Mouse (Mus musculus): ENCODE results near the gene Cops7a. TPM values are rescaled to one million over a fixed set of nuclear protein-coding genes. Genes with fewer than 3 reads are reported as not detected.

The Cops7a gene
- polyA plus RNA-seq, 1 experiment from 2014 or later = 94.4 TPM

GRCm38 (mm10) chr6:124916695-124917517 is 48.4 kb downstream of the Cops7a start:
- ATAC-seq = peak; percentile 66
- H3K4me1 ChIP-seq (replicated peaks; ENCODE audit: control insufficient read depth, insufficient read depth, low read length) = peaks cover 54% of the 10 kb centered on the region

DNA sequence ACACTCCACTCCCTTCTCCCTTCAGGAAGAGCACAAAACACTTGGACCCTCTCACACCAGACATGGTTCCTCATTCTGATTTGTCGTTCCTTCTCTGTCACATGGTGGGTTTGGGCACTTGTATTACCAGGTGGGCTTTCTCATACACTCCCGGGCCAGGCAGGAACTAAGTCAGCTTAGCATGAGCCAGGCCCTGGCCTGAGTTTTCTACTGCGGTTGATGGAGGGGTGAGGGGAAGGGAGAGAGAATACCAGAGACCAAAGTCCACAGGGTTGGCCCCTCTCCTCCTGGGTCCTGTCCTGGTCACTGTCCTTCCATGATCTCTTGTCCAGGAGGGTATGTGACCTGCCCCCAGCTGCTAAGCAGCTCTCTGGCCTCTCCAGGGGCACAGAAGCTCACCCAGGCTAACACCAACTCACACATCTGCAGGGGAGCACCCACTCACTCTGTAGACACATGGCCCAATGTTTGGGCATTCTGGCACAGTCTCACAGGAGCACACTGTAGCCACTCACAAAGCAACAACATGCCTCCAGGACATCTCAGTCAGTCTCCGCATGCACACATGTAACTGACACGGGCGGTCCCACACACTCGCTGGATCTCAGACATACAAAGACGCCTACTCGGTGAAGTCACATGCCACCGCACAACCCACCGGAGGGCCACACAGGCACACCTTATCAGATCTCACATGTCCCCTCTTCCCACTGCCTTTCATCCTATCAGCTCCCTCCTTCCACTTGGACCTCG is 49.2 kb downstream of the Cops7a start:
- no peaks in the 10 kb centered on the region for H3K27me3 ChIP-seq (replicated peaks; ENCODE audit: control insufficient read depth, insufficient read depth, low read length)
- H3K9ac ChIP-seq (replicated peaks; ENCODE audit: low read depth, low read length) = peak overlapping the region; percentile 99
- no peak for ATAC-seq
- peak overlapping the region; percentile 100 for H3K27ac ChIP-seq (ENCODE audit: low read length)
- H3K9me3 ChIP-seq (ENCODE audit: control insufficient read depth, low read length) = no peaks in the 10 kb centered on the region
- H3K4me3 ChIP-seq (replicated peaks; ENCODE audit: low read length) = peak overlapping the region; percentile 78
- H3K4me1 ChIP-seq (replicated peaks; ENCODE audit: control insufficient read depth, insufficient read depth, low read length) = peaks cover 57% of the 10 kb centered on the region
- H3K36me3 ChIP-seq (ENCODE audit: control insufficient read depth, insufficient read depth) = peaks cover 14% of the 10 kb centered on the region
- 0% methylated on average over 12 of the region's 12 CpGs for WGBS
- H3K4me2 ChIP-seq (ENCODE audit: low read length) = peak overlapping the region; percentile 93

More at GRCm38 (mm10) chr6:124916695-124917517, 48.4 kb downstream of the Cops7a start:
- peaks cover 14% of the 10 kb centered on the region for H3K36me3 ChIP-seq (ENCODE audit: control insufficient read depth, insufficient read depth)
- no peaks in the 10 kb centered on the region for H3K27me3 ChIP-seq (replicated peaks; ENCODE audit: control insufficient read depth, insufficient read depth, low read length)
- H3K4me3 ChIP-seq (replicated peaks; ENCODE audit: low read length) = peak overlapping the region; percentile 78
- H3K4me2 ChIP-seq (ENCODE audit: low read length) = peak overlapping the region; percentile 93
- peak overlapping the region; percentile 100 for H3K27ac ChIP-seq (ENCODE audit: low read length)
- H3K9me3 ChIP-seq (ENCODE audit: control insufficient read depth, low read length) = no peaks in the 10 kb centered on the region
- WGBS = under 1% methylated on average over 46 of the region's 67 CpGs
- H3K9ac ChIP-seq (replicated peaks; ENCODE audit: low read depth, low read length) = peak overlapping the region; percentile 99

DNA sequence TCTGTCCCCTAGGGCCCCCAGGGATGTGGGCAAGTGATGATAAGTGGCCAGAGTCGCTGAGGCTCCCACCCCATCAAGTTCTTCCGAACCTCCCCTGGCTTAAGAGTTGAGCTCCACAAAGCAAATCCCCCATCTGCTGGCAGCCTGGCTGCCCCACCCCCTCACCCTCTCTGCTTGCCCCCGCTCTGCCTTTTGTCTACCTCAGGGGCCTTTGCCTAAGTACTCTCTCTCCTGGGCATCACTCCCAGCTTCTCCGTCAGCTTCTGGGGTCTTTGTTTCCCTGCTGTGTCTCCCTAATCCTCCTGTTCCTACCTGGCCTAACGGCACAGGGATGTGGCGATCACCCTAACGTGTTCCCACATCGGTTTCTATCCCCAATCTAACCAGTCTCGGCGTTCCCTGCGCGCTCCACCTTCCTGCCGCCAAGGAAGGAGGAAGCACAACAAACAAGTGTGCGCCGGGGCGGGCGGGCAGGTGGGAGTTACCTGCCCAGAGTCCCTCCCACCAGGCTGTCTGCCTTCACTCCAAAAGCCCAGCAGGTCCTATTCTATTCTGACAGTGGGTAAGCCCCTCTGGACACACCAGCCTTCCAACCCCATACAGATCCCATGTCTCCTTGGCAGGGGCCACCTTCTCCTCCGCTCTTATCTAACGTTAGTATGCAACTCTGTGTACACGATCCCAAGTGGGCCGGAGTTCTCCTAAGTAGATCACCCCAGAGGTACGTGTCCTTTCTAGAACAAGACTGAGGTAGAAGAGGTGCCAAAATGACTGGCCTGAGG is 50.0 kb downstream of the Cops7a start:
- peaks cover 50% of the 10 kb centered on the region for H3K4me1 ChIP-seq (replicated peaks; ENCODE audit: control insufficient read depth, insufficient read depth, low read length)
- peak overlapping the region; percentile 93 for H3K4me2 ChIP-seq (ENCODE audit: low read length)
- peak overlapping the region; percentile 78 for H3K4me3 ChIP-seq (replicated peaks; ENCODE audit: low read length)
- H3K36me3 ChIP-seq (ENCODE audit: control insufficient read depth, insufficient read depth) = peaks cover 14% of the 10 kb centered on the region
- no peaks in the 10 kb centered on the region for H3K27me3 ChIP-seq (replicated peaks; ENCODE audit: control insufficient read depth, insufficient read depth, low read length)
- no peaks in the 10 kb centered on the region for H3K9me3 ChIP-seq (ENCODE audit: control insufficient read depth, low read length)
- WGBS = 4% methylated on average over 21 of the region's 22 CpGs
- peak overlapping the region; percentile 99 for H3K9ac ChIP-seq (replicated peaks; ENCODE audit: low read depth, low read length)
- no peak for ATAC-seq
- H3K27ac ChIP-seq (ENCODE audit: low read length) = peak overlapping the region; percentile 100

DNA sequence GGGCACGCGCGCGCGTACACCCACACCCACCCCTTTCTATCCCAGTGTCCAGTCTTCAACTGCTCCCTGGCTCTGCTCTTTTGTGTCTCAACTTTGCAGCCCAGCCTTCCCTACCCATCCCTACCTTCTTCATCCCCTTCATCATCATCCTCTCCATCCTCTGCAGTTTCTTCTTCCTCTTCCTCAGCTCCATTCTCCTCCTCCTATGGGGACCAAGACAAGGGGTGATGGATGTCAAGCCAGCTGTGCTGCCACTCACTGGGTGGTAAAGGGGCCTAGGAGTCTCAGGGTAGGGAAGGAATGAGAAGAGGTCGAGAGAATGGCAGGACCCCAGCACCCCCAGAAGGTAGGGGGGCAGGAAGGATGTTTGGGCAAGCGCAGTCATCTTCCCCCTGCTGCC is 50.8 kb downstream of the Cops7a start:
- no peak for ATAC-seq

DNA sequence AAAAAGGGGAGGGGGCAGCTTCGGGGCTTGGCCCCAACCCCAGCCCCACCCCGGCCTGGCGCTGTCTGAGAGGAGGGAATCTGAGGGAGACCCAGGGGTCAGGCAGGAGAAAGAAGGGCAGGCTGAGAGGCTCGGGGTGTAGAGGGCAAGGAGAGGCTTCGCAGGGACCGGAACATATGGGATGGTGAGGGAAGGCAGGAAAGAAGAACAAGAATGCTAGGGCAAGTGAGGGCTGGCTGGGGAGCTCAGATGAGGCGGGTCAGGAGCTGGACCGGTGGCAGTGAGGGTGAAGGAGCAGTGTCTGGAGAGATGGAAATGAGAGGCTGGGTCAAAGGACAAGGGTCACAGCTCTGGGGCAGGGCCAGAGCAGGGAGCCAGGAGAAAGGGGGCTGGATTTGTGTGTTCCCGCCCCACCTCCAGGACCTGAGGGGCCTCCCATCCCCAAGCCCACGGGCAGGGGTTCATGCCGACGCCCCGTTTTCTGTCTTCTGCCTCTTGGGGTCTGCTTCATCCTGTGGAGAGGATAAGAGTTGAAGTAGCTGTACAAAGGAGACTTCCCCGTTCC is 51.5 kb downstream of the Cops7a start:
- Histone ChIP-seq H3K36me3 (ENCODE audit: control insufficient read depth, insufficient read depth) (peaks cover 14% of the 10 kb centered on the region), H3K4me2 (ENCODE audit: low read length) (no peak overlapping the region), H3K27ac (ENCODE audit: low read length) (0 out of 2 replicates have a peak overlapping the region, but pooled peaks have one; percentile 9), H3K4me1 (replicated peaks; ENCODE audit: control insufficient read depth, insufficient read depth, low read length) (peaks cover 44% of the 10 kb centered on the region), H3K9ac (replicated peaks; ENCODE audit: low read depth, low read length) (no peak overlapping the region), H3K4me3 (replicated peaks; ENCODE audit: low read length) (no peak overlapping the region), H3K27me3 (replicated peaks; ENCODE audit: control insufficient read depth, insufficient read depth, low read length) (no peaks in the 10 kb centered on the region), H3K9me3 (ENCODE audit: control insufficient read depth, low read length) (no peaks in the 10 kb centered on the region)
- WGBS = 76% methylated on average over 14 of the region's 14 CpGs
- ATAC-seq = no peak

More for the DNA sequence above, 50.8 kb downstream of the Cops7a start:
- Histone ChIP-seq H3K4me1 (replicated peaks; ENCODE audit: control insufficient read depth, insufficient read depth, low read length) (peaks cover 50% of the 10 kb centered on the region), H3K9ac (replicated peaks; ENCODE audit: low read depth, low read length) (peak overlapping the region; percentile 99), H3K4me3 (replicated peaks; ENCODE audit: low read length) (peak overlapping the region; percentile 78), H3K27ac (ENCODE audit: low read length) (peak overlapping the region; percentile 21; the same call in 1 of the 2 replicates), H3K4me2 (ENCODE audit: low read length) (peak overlapping the region; percentile 93), H3K9me3 (ENCODE audit: control insufficient read depth, low read length) (no peaks in the 10 kb centered on the region), H3K27me3 (replicated peaks; ENCODE audit: control insufficient read depth, insufficient read depth, low read length) (no peaks in the 10 kb centered on the region), H3K36me3 (ENCODE audit: control insufficient read depth, insufficient read depth) (peaks cover 14% of the 10 kb centered on the region)
- WGBS = 80% methylated on average over 7 of the region's 7 CpGs

GRCm38 (mm10) chr6:124913214-124913613 is 52.1 kb downstream of the Cops7a start:
- H3K4me1 ChIP-seq (replicated peaks; ENCODE audit: control insufficient read depth, insufficient read depth, low read length) = peaks cover 38% of the 10 kb centered on the region
- H3K27ac ChIP-seq (ENCODE audit: low read length) = no peak overlapping the region
- no peak overlapping the region for H3K4me2 ChIP-seq (ENCODE audit: low read length)
- peaks cover 14% of the 10 kb centered on the region for H3K36me3 ChIP-seq (ENCODE audit: control insufficient read depth, insufficient read depth)
- H3K9me3 ChIP-seq (ENCODE audit: control insufficient read depth, low read length) = no peaks in the 10 kb centered on the region
- H3K27me3 ChIP-seq (replicated peaks; ENCODE audit: control insufficient read depth, insufficient read depth, low read length) = no peaks in the 10 kb centered on the region
- no peak overlapping the region for H3K4me3 ChIP-seq (replicated peaks; ENCODE audit: low read length)
- 74% methylated on average over 6 of the region's 6 CpGs for WGBS
- no peak overlapping the region for H3K9ac ChIP-seq (replicated peaks; ENCODE audit: low read depth, low read length)
- no peak for ATAC-seq

DNA sequence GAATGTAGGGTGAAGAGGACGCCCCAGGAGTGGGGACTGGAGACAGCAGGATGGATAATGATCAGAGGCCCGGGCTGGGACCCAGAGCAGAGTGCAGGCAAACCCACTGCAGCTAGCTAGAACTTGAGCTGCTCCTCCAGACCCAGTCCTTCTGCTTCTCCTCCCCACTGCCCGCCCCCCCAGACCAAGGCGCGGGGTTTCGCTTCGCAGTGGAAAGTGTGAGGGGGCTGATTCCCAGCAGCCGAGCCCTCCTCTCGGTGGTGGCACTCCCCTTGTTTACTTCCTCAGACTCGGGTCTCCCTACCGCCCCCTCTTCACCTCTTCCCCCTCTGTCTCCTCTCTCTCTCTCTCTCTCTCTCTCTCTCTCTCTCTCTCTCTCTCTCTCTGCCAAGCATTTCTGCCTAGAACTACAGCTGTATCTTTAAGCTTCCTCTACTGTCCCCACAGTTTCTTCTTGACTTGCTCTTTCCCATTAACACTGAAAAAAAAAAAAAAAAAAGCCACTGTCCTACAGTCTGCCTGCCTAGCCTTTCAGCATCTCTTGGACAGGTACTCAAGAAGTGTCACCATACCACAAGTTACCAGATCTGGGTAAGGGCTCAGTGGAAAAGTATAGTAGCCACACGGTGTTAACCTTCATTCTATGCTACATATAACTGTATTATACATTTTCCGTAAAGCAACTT is 53.7 kb downstream of the Cops7a start, which contains the start of gene Lag3:
Gene Lag3 (minus strand): TSS at position 173 of the 686 bp plus-strand sequence.
- peaks cover 14% of the 10 kb centered on the region for H3K36me3 ChIP-seq (ENCODE audit: control insufficient read depth, insufficient read depth)
- ATAC-seq = no peak
- no peaks in the 10 kb centered on the region for H3K9me3 ChIP-seq (ENCODE audit: control insufficient read depth, low read length)
- no peak within 1 kb of the TSS for H3K4me2 ChIP-seq (ENCODE audit: low read length)
- no peaks in the 10 kb centered on the region for H3K27me3 ChIP-seq (replicated peaks; ENCODE audit: control insufficient read depth, insufficient read depth, low read length)
- no peak within 1 kb of the TSS for H3K4me3 ChIP-seq (replicated peaks; ENCODE audit: low read length)
- H3K27ac ChIP-seq (ENCODE audit: low read length) = no peak within 1 kb of the TSS
- 0 out of 2 replicates have a peak within 1 kb of the TSS, but pooled peaks have one; percentile 23 for H3K9ac ChIP-seq (replicated peaks; ENCODE audit: low read depth, low read length)
- 27% methylated on average over 8 of the region's 13 CpGs for WGBS
- peaks cover 36% of the 10 kb centered on the region for H3K4me1 ChIP-seq (replicated peaks; ENCODE audit: control insufficient read depth, insufficient read depth, low read length)

GRCm38 (mm10) chr6:124910032-124910431 is 55.3 kb downstream of the Cops7a start:
- Histone ChIP-seq H3K36me3 (ENCODE audit: control insufficient read depth, insufficient read depth) (peaks cover 14% of the 10 kb centered on the region), H3K4me2 (ENCODE audit: low read length) (peak overlapping the region; percentile 22), H3K27ac (ENCODE audit: low read length) (no peak overlapping the region), H3K4me1 (replicated peaks; ENCODE audit: control insufficient read depth, insufficient read depth, low read length) (peaks cover 30% of the 10 kb centered on the region), H3K27me3 (replicated peaks; ENCODE audit: control insufficient read depth, insufficient read depth, low read length) (no peaks in the 10 kb centered on the region), H3K9me3 (ENCODE audit: control insufficient read depth, low read length) (no peaks in the 10 kb centered on the region), H3K4me3 (replicated peaks; ENCODE audit: low read length) (no peak overlapping the region), H3K9ac (replicated peaks; ENCODE audit: low read depth, low read length) (peak overlapping the region; percentile 27; the same call in 1 of the 2 replicates)
- WGBS = 5% methylated on average over 32 of the region's 32 CpGs
- 0 out of 2 replicates have a peak, but pooled peaks have one; percentile 13 for ATAC-seq
